Mouse (Mus musculus) cortical plate, adult 2 months (tissue): ENCODE results near the gene Ginm1. TPM values are rescaled to one million over a fixed set of nuclear protein-coding genes. Genes with fewer than 3 reads are reported as not detected.
A peak's percentile ranks its signal among the peaks of the same experiment; 100 is the strongest.

Source experiments
- H3K27ac ChIP-seq: fragments of 200-500 bp; 2 replicates; pipeline ENCODE4 v1.5.1; 2012; ENCODE audit warnings: low read length, control low read depth, inconsistent platforms; ENCODE audit not compliant: insufficient read depth
- H3K4me1 ChIP-seq: fragments of 200-500 bp; 2 replicates; pipeline ENCODE4 v1.6.1; 2011; ENCODE audit warnings: low read length; ENCODE audit not compliant: control insufficient read depth, insufficient read depth
- H3K4me3 ChIP-seq: fragments of 200-500 bp; 2 replicates; pipeline ENCODE4 v1.5.1; 2011; ENCODE audit warnings: mild to moderate bottlenecking, low read length, control low read depth; ENCODE audit not compliant: insufficient read depth
- CTCF ChIP-seq: fragments of 200-500 bp; IDR thresholded peaks from 2 replicates; pipeline ENCODE4 v1.5.1; 2011; ENCODE audit warnings: mild to moderate bottlenecking, control low read depth, low read length; ENCODE audit not compliant: insufficient read depth; ENCODE audit errors: extremely low read depth
- POLR2A ChIP-seq: fragments of 200-500 bp; IDR thresholded peaks from 2 replicates; pipeline ENCODE4 v1.6.1; 2011; ENCODE audit warnings: mild to moderate bottlenecking, low read length, control low read depth; ENCODE audit not compliant: insufficient read depth; ENCODE audit errors: extremely low read depth
- polyA plus RNA-seq: library from polyadenylated mRNA; depleted of rRNA; stranded (reverse); fragments of >200 nt; gene quantifications from 2 replicates; pipeline ENCODE4 v1.2.3, GENCODE M21; 2012

Ginm1 gene
- polyA plus RNA-seq, 1 experiment, result 29.3 TPM

- Histone ChIP-seq H3K4me1 (no peaks in the 10 kb centered on the region; the same call in 1 of the 2 replicates), H3K4me3 (no peak overlapping the region), H3K27ac (no peak overlapping the region)
- TF ChIP-seq CTCF (no peak), POLR2A (no peak)
These were observed 23.9 kb upstream of the Ginm1 start for GRCm38 (mm10) chr10:7816476-7816875.

- Histone ChIP-seq H3K4me3 (no peak overlapping the region), H3K27ac (no peak overlapping the region), H3K4me1 (no peaks in the 10 kb centered on the region)
- TF ChIP-seq POLR2A (no peak), CTCF (peak; percentile 50)
These were observed 17.3 kb upstream of the Ginm1 start for GRCm38 (mm10) chr10:7809937-7810336.

GRCm38 (mm10) chr10:7802519-7803140 is 10.0 kb upstream of the Ginm1 start:
- TF ChIP-seq POLR2A (no peak), CTCF (no peak)

GRCm38 (mm10) chr10:7801258-7801657 is 8.6 kb upstream of the Ginm1 start:
- Histone ChIP-seq H3K4me1 (no peaks in the 10 kb centered on the region), H3K4me3 (no peak overlapping the region), H3K27ac (no peak overlapping the region)
- TF ChIP-seq CTCF (no peak), POLR2A (no peak)

More at GRCm38 (mm10) chr10:7802519-7803140, 10.0 kb upstream of the Ginm1 start:
- Histone ChIP-seq H3K27ac (no peak overlapping the region), H3K4me3 (no peak overlapping the region), H3K4me1 (no peaks in the 10 kb centered on the region)

GRCm38 (mm10) chr10:7792254-7792750 is 322 bp downstream of the Ginm1 start:
- TF ChIP-seq POLR2A, result no peak
- no peak for TF ChIP-seq CTCF
- Histone ChIP-seq H3K4me3 (peak overlapping the region; percentile 82), H3K4me1 (peaks cover 8% of the 10 kb centered on the region), H3K27ac (no peak overlapping the region)

- no peak for TF ChIP-seq POLR2A
- no peak for TF ChIP-seq CTCF
- Histone ChIP-seq H3K4me3 (no peak overlapping the region), H3K27ac (no peak overlapping the region), H3K4me1 (peaks cover 4% of the 10 kb centered on the region; the same call in 1 of the 2 replicates)
These were observed 5.3 kb downstream of the Ginm1 start for GRCm38 (mm10) chr10:7787319-7787718.

GRCm38 (mm10) chr10:7781214-7781613 is 11.4 kb downstream of the Ginm1 start:
- Histone ChIP-seq H3K4me1 (peaks cover 1% of the 10 kb centered on the region; the same call in 1 of the 2 replicates), H3K4me3 (peak overlapping the region; percentile 70), H3K27ac (no peak overlapping the region)
- TF ChIP-seq CTCF (no peak), POLR2A (no peak)

GRCm38 (mm10) chr10:7780238-7781176 is 12.1 kb downstream of the Ginm1 start:
- peak overlapping the region; percentile 40; the same call in 1 of the 2 replicates for H3K27ac ChIP-seq
- H3K4me3 ChIP-seq, result peak overlapping the region; percentile 70
- no peak for TF ChIP-seq CTCF
- 0 out of 2 replicates have a peak, but pooled peaks have one; percentile 24 for TF ChIP-seq POLR2A
- H3K4me1 ChIP-seq, result peaks cover 1% of the 10 kb centered on the region; the same call in 1 of the 2 replicates

- Histone ChIP-seq H3K4me1 (peaks cover 1% of the 10 kb centered on the region; the same call in 1 of the 2 replicates), H3K27ac (no peak overlapping the region), H3K4me3 (peak overlapping the region; percentile 70)
- TF ChIP-seq CTCF (no peak), POLR2A (no peak)
These were observed 12.8 kb downstream of the Ginm1 start for GRCm38 (mm10) chr10:7779751-7780237.

- no peak overlapping the region for H3K4me3 ChIP-seq
- no peak overlapping the region for H3K27ac ChIP-seq
- H3K4me1 ChIP-seq, result peaks cover 1% of the 10 kb centered on the region; the same call in 1 of the 2 replicates
- no peak for TF ChIP-seq POLR2A
These were observed 14.3 kb downstream of the Ginm1 start for GRCm38 (mm10) chr10:7778361-7778760.

- Histone ChIP-seq H3K27ac (no peak overlapping the region), H3K4me3 (no peak overlapping the region), H3K4me1 (no peaks in the 10 kb centered on the region)
- TF ChIP-seq POLR2A, result no peak
- TF ChIP-seq CTCF, result no peak
These were observed 17.2 kb downstream of the Ginm1 start for GRCm38 (mm10) chr10:7775421-7775820.
